Mouse (Mus musculus) adrenal gland (tissue): Measurements from ENCODE around the gene Frmd6.

Experiments
- intact Hi-C: fragments of 180-260 bp; cut with DNase I; formaldehyde crosslinking; loops from one replicate; pipeline ENCODE4 v1.15.1; 2025

Gene Frmd6

DNA sequence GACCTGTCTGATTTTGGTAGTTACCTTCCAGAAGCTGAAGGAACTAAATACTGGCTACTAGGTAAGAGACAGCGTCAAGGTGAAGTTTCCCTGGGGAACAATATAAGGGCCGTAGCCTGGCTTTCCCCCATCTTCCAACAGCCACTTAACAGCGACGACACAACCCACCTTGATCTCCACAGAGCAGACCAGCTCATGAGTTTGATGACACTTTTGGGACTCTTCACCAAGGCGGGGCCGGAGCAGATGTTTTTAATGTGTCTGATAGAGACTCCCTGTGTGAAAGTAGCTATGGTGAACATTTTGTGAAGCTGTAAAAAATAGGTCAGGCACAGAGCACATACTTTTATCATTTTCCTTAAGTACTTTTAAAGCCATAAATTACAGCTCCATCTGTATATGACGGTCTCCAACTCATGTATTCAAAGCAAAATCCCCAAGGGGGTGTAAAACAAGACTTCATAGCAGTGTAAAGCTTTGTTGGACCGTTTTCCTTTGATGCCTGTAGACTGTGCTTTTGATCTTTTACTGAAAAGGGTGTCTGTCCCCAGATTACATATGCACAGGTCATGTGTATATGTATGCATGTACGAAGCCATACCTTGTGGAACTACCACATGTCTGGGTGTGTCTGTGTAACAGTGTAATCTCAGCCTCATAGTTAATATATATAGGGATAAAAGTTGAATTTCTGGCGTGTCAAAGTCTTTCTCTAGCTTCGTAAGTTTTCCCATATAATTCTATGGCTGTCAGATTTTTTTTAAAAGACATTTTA, 24.4 kb downstream of the Frmd6 start:
- intact Hi-C loops: no loop called here

- intact Hi-C loops: no loop called here
Observed at GRCm38 (mm10) chr12:70851342-70851960, 26.1 kb downstream of the Frmd6 start.

DNA sequence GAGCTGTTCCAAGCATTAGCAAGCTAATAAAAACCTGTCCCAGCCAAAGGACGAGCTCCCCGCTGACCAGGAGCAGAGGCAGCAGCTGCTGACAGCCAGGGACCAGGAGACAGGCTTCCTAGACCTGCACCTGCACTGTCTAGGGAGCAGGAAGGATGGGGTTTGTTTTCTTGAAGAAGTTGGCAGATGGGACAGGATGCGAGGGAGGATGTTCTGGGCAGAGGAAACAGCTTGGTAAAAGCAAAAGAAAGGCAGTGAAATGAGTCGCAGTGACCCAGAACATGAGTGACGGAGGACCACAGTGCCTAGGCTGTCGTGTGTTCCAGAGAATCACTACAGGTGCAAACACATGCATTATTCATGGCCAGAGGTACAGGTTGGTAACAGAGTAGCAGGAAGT, 27.7 kb downstream of the Frmd6 start:
- intact Hi-C loops: no loop called here

DNA sequence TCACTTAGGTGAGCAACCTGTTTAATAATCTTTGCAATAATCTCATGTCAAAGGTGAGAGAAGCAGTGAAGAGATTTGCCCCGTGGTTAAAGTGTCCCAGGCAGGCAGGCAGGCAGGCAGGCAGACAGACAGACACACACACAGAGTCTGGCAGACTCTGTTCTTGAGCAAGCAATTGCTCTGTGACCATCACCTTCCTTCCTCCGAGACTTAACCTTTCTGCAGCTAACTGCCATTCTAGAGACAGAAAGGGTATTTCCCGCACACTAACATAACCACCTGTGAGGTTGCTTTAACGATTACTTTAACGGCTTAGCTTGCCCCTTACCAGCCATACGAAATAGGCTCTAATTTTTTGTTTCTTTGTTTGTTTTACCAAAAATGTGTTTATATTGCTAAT, 30.4 kb downstream of the Frmd6 start:
- intact Hi-C loops: no loop called here

- intact Hi-C loops: no loop called here
Observed at GRCm38 (mm10) chr12:70856776-70857175, 31.5 kb downstream of the Frmd6 start.

DNA sequence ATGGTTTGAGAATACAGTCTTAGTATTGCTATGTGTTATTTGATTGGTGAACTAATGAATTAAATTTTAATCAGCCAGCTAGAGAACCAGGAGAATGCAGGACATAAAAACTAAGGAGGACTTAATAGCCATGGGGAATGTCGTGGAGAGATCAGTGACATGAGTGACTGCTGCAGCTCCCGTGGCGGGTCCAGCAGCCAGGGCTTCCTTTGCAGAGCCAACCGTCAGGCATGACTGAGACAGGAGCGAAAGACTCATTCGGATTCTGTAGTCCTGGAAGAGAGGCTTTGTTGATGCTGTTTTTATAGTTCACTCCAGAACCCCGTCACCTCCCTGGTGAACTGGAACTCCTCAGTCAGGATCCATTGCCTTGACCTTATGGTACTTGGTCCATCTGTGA, 38.0 kb downstream of the Frmd6 start:
- intact Hi-C loops: no loop called here

GRCm38 (mm10) chr12:70867780-70868179, 42.5 kb downstream of the Frmd6 start:
- intact Hi-C loops: no loop called here

DNA sequence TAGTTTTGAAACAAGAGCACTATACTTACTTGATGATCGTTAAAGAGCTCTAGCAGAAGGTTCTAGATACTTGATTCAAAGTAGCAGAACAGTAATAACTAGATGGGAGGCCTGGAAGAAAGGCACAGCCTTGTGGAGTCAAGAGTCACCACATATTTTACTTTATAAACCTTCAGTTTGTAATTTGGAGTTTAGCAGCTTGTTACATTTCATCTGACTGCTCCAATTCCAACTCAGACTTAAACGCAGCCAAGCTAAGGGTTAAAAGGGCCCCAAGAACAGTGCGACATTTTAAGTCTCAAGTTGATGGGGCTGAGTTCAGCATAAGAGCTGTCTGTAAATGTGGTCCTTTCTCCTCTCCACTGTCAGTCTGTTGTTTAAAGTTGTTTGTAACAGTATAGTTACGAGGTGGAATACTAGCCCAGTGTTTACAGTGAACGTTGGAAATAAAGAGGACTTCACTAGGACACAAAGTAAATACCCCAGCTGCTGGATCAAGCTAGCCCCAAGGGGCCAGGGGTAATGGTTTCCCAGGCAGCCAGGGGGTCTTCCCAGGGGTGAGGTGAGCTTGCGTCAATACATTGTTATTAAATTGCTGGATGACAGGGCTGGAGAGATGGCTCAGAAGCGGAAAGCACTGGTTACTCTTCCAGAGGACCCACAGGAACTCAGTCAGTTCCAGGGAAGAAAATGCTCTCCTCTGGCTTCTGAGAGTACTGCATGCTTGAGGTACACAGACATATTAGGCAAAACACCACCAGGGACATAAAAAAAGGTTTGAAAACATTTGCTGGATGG, 43.1 kb downstream of the Frmd6 start:
- intact Hi-C loops: no loop called here

DNA sequence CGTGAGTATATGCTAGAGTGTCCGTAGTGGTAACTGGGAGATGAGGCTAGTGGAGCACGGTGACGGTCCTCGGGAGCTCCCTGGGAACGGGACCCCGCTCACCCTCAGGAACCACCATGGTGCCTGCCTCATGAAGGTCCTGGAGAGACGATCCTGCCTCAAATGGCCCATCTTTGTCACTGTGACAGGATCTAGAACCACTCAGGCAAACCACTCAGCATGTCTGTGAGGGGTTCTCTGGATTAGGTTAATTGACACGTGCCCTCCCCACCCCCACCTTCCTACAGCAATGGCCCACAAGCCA, 43.6 kb downstream of the Frmd6 start:
- intact Hi-C loops: no loop called here

DNA sequence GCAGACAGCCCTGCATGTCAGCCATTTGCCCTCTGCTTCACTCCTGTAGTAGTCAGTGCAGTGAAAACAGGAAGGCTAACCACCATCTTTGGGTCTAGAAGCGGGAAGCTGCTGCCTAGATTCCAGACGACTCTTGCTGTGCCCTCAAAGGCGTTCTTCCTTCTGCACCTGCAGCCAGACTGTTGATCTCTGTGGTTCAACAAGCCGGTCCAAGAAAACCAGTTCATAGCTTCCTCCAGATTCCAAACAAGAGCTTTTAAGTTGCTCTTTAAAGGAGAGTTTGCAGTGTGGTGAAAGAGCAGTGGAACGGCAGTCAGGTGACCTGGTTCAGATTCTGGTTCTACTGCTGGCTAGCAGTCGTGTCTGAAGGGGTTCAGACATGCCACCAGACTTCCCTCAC, 48.2 kb downstream of the Frmd6 start:
- intact Hi-C loops: no loop called here

- intact Hi-C loops: no loop called here
Observed at GRCm38 (mm10) chr12:70876270-70876998, 51.1 kb downstream of the Frmd6 start.

- intact Hi-C loops: no loop called here
Observed at GRCm38 (mm10) chr12:70877926-70878710, 52.8 kb downstream of the Frmd6 start.

DNA sequence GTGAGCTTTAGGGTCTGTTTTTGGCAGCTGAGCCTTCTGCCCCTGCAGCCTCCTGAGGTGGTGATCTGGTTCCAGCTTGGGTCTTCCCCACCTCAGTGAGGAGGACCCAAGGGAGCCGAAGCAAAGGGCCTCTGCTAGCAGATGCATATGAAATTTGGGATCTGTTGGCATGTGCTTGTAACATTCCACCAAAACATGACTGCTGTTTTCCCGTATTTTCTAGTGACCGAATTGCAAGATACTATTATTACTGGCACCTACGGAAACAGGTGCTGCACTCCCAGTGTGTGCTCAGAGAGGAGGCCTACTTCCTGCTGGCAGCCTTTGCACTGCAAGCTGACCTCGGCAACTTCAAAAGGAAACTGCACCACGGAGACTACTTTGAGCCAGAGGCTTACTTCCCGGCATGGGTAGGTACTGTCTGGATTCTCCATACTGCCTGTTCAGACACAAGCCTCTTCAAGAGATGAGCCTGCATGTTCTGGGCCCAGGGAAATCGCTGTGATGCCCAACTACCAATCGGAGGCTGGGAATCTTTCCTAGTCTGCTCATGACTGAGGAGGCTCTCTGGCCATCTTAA, 55.2 kb downstream of the Frmd6 start:
- intact Hi-C loops: loop anchor here (10.0 kb wide), 1 partner anchor 46 kb away; no protein-coding TSS in a partner anchor

DNA sequence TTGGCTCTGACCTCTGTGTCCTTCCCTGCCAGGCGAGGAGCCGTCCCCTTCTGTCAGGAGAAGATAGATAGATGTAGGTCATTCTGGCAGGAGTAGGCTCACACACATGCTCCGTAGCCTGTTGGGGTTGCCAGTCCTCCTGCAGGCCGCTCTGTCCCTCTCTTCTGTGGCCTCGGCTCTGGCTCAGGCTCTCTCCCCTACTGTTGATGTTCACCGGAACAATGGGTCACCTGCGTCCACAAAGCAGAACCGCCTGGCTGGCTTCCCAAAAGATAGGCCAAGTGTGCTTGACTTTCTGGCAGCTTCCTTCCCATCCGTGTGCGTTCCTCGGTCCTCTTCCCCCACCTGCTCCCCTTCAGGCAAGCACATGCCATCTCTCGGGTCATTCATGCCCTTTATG, 56.0 kb downstream of the Frmd6 start:
- intact Hi-C loops: loop anchor here (10.0 kb wide), 1 partner anchor 47 kb away; no protein-coding TSS in a partner anchor

GRCm38 (mm10) chr12:70881854-70882253, 56.5 kb downstream of the Frmd6 start:
- intact Hi-C loops: loop anchor here (10.0 kb wide), 1 partner anchor 47 kb away; no protein-coding TSS in a partner anchor

GRCm38 (mm10) chr12:70883141-70883540, 57.8 kb downstream of the Frmd6 start:
- intact Hi-C loops: loop anchor here (10.0 kb wide), 1 partner anchor 48 kb away; no protein-coding TSS in a partner anchor

GRCm38 (mm10) chr12:70884113-70884512, 58.8 kb downstream of the Frmd6 start:
- intact Hi-C loops: loop anchor here (10.0 kb wide), 1 partner anchor 49 kb away; no protein-coding TSS in a partner anchor

GRCm38 (mm10) chr12:70884973-70885372, 59.7 kb downstream of the Frmd6 start:
- intact Hi-C loops: loop anchor here (10.0 kb wide), 1 partner anchor 50 kb away; no protein-coding TSS in a partner anchor

- intact Hi-C loops: loop anchor here (10.0 kb wide), 1 partner anchor 51 kb away; no protein-coding TSS in a partner anchor
Observed at GRCm38 (mm10) chr12:70885576-70885975, 60.3 kb downstream of the Frmd6 start.

DNA sequence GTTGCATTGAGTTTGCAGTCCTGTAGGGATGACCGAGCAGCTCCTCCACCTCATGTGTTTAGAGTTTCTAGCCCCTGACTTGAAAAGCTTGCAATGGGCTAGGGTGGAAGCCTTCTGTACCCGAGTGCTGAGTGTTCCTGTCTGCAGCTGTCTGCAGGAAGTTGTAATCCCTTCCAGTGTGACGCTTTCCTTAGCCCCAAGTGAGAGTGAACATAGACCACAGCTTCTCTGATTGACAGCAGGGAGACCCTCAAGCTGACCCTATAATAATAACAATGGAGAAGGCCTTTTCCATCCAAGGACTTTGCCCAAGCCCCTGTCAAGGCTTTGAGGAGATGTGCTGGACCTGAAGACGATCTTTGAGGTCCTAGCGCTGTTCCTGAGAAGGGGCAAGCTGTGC, 65.1 kb downstream of the Frmd6 start:
- intact Hi-C loops: no loop called here
